Mouse (Mus musculus) liver, adult (tissue): Measurements from ENCODE around the gene Anp32a.

Experiments used
- GATA4 ChIP-seq: IDR thresholded peaks from 2 replicates; pipeline ENCODE4 v1.6.1; 2014; ENCODE audit warnings: mild to moderate bottlenecking, low read length; ENCODE audit not compliant: insufficient replicate concordance

Anp32a gene

GRCm38 (mm10) chr9:62341123-62341486 lies at the start of gene Anp32a:
Anp32a (plus strand) TSS chr9:62341293.
- TF ChIP-seq GATA4 = no peak

- no peak for TF ChIP-seq GATA4
Observed at GRCm38 (mm10) chr9:62295006-62295698, 45.9 kb upstream of the Anp32a start.

GRCm38 (mm10) chr9:62296891-62297290 lies 44.2 kb upstream of the Anp32a start:
- TF ChIP-seq GATA4 = no peak

- no peak for TF ChIP-seq GATA4
Observed at GRCm38 (mm10) chr9:62315556-62315955, 25.5 kb upstream of the Anp32a start.

GRCm38 (mm10) chr9:62318729-62319128 lies 22.4 kb upstream of the Anp32a start:
- no peak for TF ChIP-seq GATA4

- no peak for TF ChIP-seq GATA4
Observed at GRCm38 (mm10) chr9:62323816-62324215, 17.3 kb upstream of the Anp32a start.

- no peak for TF ChIP-seq GATA4
Observed at GRCm38 (mm10) chr9:62325965-62326364, 15.1 kb upstream of the Anp32a start.

- TF ChIP-seq GATA4 = no peak
Observed at GRCm38 (mm10) chr9:62334298-62334825, 6.7 kb upstream of the Anp32a start.

- TF ChIP-seq GATA4 = no peak
Observed at GRCm38 (mm10) chr9:62335396-62335795, 5.7 kb upstream of the Anp32a start.

GRCm38 (mm10) chr9:62337924-62338635 lies 3.0 kb upstream of the Anp32a start:
- TF ChIP-seq GATA4 = no peak

- no peak for TF ChIP-seq GATA4
Observed at GRCm38 (mm10) chr9:62338636-62339191, 2.4 kb upstream of the Anp32a start.

- no peak for TF ChIP-seq GATA4
Observed at GRCm38 (mm10) chr9:62340301-62341122, 581 bp upstream of the Anp32a start.

- TF ChIP-seq GATA4 = no peak
Observed at GRCm38 (mm10) chr9:62341701-62342440, 778 bp downstream of the Anp32a start.

GRCm38 (mm10) chr9:62342441-62343191 lies 1.5 kb downstream of the Anp32a start:
- no peak for TF ChIP-seq GATA4
